ENCODE assay signal across 7 mouse cellular contexts in the genomic region with DNA sequence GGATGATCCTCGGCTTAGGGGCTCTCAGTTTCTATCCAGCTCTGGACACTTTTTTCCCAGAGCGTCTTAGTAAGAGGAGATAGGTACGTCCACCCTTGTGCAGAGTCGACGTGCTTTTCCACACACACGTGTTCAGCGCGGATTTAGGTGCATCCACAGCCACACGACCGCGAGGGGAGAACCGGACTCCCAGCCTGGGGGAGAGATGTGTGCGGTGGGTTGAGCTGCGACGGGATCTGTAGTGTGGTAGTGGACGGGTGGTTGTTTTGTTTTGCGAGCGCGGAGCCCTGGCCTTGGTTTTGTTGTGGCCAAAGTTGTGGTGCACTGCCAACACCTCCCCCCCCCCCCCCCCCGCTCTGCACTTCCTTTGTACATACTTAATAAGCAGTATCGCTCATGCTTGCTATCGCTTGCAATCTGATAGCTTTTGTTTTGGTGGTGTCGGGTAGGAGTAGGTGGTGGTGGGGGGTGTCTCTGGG. TPM values are rescaled to one million over a fixed set of nuclear protein-coding genes. Genes with fewer than 3 reads are reported as not detected.
DNase-seq lines count a peak whose midpoint lies in the region; ATAC-seq and TF ChIP-seq lines count a peak whose summit lies in the region.

No protein-coding gene starts in this region.

- H3K4me1 ChIP-seq in embryonic fibroblast, embryonic 13.5 days (ENCODE audit: control insufficient read depth, insufficient read depth, low read length), result peaks cover 13% of the 10 kb centered on the region; the same call in 1 of the 2 replicates
- no peaks in the 10 kb centered on the region; the same call in 1 of the 2 replicates for H3K4me1 ChIP-seq in intestine, postnatal 0 days (replicated peaks; ENCODE audit: control insufficient read depth, insufficient read depth, low read length)
- H3K4me1 ChIP-seq in lung, postnatal 0 days (ENCODE audit: insufficient read depth, low read depth, low read length), result peaks cover 14% of the 10 kb centered on the region
- H3K4me1 ChIP-seq in stomach, postnatal 0 days (replicated peaks; ENCODE audit: control insufficient read depth, insufficient read depth), result peaks cover 6% of the 10 kb centered on the region

- TF ChIP-seq EP300 in lung, postnatal 0 days (IDR thresholded peaks at IDR 0.05), result no peak
- TF ChIP-seq EP300 in stomach, postnatal 0 days (optimal IDR thresholded peaks at IDR 0.05), result no peak

- H3K9ac ChIP-seq in intestine, postnatal 0 days (ENCODE audit: low read depth, low read length), result peak overlapping the region; percentile 93
- peak overlapping the region; percentile 93 for H3K9ac ChIP-seq in lung, postnatal 0 days (replicated peaks; ENCODE audit: low read depth)
- H3K9ac ChIP-seq in stomach, postnatal 0 days (ENCODE audit: low read length), result peak overlapping the region; percentile 95

- H3K27ac ChIP-seq in embryonic fibroblast, embryonic 13.5 days (ENCODE audit: insufficient read depth, low read length), result peak overlapping the region; percentile 98
- no peak overlapping the region; the same call in 1 of the 2 replicates for H3K27ac ChIP-seq in intestine, postnatal 0 days (ENCODE audit: low read depth, low read length)
- peak overlapping the region; percentile 98; the same call in 1 of the 2 replicates for H3K27ac ChIP-seq in lung, postnatal 0 days (ENCODE audit: low read length)
- H3K27ac ChIP-seq in stomach, postnatal 0 days (replicated peaks), result peak overlapping the region; percentile 100; the same call in 1 of the 2 replicates

- peak; percentile 43; the same call in 1 of the 2 replicates for TF ChIP-seq POLR2A in embryonic fibroblast, embryonic 13.5 days (IDR thresholded peaks at IDR 0.05; ENCODE audit: low read depth, low read length)

- peak overlapping the region; percentile 98 for H3K4me2 ChIP-seq in intestine, postnatal 0 days (replicated peaks; ENCODE audit: low read depth)
- H3K4me2 ChIP-seq in lung, postnatal 0 days (replicated peaks; ENCODE audit: low read depth, low read length), result peak overlapping the region; percentile 96
- peak overlapping the region; percentile 93 for H3K4me2 ChIP-seq in stomach, postnatal 0 days (replicated peaks; ENCODE audit: low read depth)

- DNase-seq in 416B (ENCODE audit: low read depth), result peak; percentile 70
- DNase-seq in CD4-positive helper T cell, adult 2 months (ENCODE audit: low read depth, low spot score), result peak; percentile 33
- DNase-seq in lung, postnatal 0 days (ENCODE audit: low spot score), result no peak
- DNase-seq in stomach, postnatal 0 days (ENCODE audit: low spot score), result peak; percentile 40
- no peak for DNase-seq in urinary bladder, postnatal 36 days (ENCODE audit: low spot score in 2 of 2)

- H3K27me3 ChIP-seq in intestine, postnatal 0 days (replicated peaks; ENCODE audit: control insufficient read depth, insufficient read depth, low read length), result no peaks in the 10 kb centered on the region
- no peaks in the 10 kb centered on the region for H3K27me3 ChIP-seq in lung, postnatal 0 days (replicated peaks; ENCODE audit: insufficient read depth, low read length)
- H3K27me3 ChIP-seq in stomach, postnatal 0 days (ENCODE audit: control insufficient read depth, insufficient read depth, low read length), result no peaks in the 10 kb centered on the region

- H3K4me3 ChIP-seq in embryonic fibroblast, embryonic 13.5 days (ENCODE audit: insufficient read depth, low read length), result peak overlapping the region; percentile 77
- peak overlapping the region; percentile 92 for H3K4me3 ChIP-seq in intestine, postnatal 0 days (ENCODE audit: low read depth, low read length)
- H3K4me3 ChIP-seq in lung, postnatal 0 days (ENCODE audit: low read depth, low read length), result peak overlapping the region; percentile 89
- H3K4me3 ChIP-seq in stomach, postnatal 0 days (ENCODE audit: low read depth, low read length), result peak overlapping the region; percentile 88

- no peak for ATAC-seq in intestine, postnatal 0 days
- no peak for ATAC-seq in lung, postnatal 0 days
- no peak for ATAC-seq in stomach, postnatal 0 days (ENCODE audit: low FRiP score, low TSS enrichment)

- H3K36me3 ChIP-seq in intestine, postnatal 0 days (ENCODE audit: control insufficient read depth, insufficient read depth), result no peaks in the 10 kb centered on the region
- H3K36me3 ChIP-seq in lung, postnatal 0 days (ENCODE audit: insufficient read depth, low read length), result no peaks in the 10 kb centered on the region
- no peaks in the 10 kb centered on the region for H3K36me3 ChIP-seq in stomach, postnatal 0 days (ENCODE audit: control insufficient read depth, insufficient read depth, low read length)

- no peak for TF ChIP-seq CTCF in embryonic fibroblast, embryonic 13.5 days (IDR thresholded peaks at IDR 0.05; ENCODE audit: borderline replicate concordance, insufficient read depth, low read length)
- no peak for TF ChIP-seq CTCF in intestine, postnatal 0 days (IDR thresholded peaks at IDR 0.05; ENCODE audit: low read depth)
- TF ChIP-seq CTCF in lung, postnatal 0 days (IDR thresholded peaks at IDR 0.05), result no peak
- TF ChIP-seq CTCF in stomach, postnatal 0 days (IDR thresholded peaks at IDR 0.05; ENCODE audit: low read depth), result no peak

- 8% methylated on average over 23 of the region's 23 CpGs for WGBS in intestine, postnatal 0 days
- under 1% methylated on average over 22 of the region's 23 CpGs for WGBS in lung, postnatal 0 days
- WGBS in stomach, postnatal 0 days, result 1% methylated on average over 23 of the region's 23 CpGs

- H3K9me3 ChIP-seq in intestine, postnatal 0 days (ENCODE audit: control insufficient read depth), result no peaks in the 10 kb centered on the region
- no peaks in the 10 kb centered on the region for H3K9me3 ChIP-seq in lung, postnatal 0 days (ENCODE audit: low read length)
- H3K9me3 ChIP-seq in stomach, postnatal 0 days (ENCODE audit: control insufficient read depth, low read length), result no peaks in the 10 kb centered on the region

RNA-seq across cellular contexts. Expression of gene Igf1r, which starts 1.2 kb away (rescaled TPM):
- polyA plus RNA-seq in embryonic fibroblast, embryonic 13.5 days (2011; ENCODE audit: insufficient read length, low read depth, missing spikeins), result 65.4 and 81.6 TPM in 2 replicates
- 5.3 and 6.4 TPM in 2 replicates for polyA plus RNA-seq in intestine, postnatal 0 days (2015; fragmentation: Nextera tagmentation; extraction: Ambion mirVana)
- 15.9 and 18.8 TPM in 2 replicates for polyA plus RNA-seq in lung, postnatal 0 days (2015; fragmentation: Nextera tagmentation; extraction: Ambion mirVana)
- 6.5 and 6.8 TPM in 2 replicates for polyA plus RNA-seq in stomach, postnatal 0 days (2015; fragmentation: Nextera tagmentation; extraction: Ambion mirVana)

Comparison
In these comparisons a context has a peak if more than half of its experiments do, and no peak if none do; other contexts are left out.
1. DNase-seq: peak in 416B (single experiment), CD4-positive helper T cell, adult 2 months (single experiment) and stomach, postnatal 0 days (single experiment); none in lung, postnatal 0 days (single experiment) and urinary bladder, postnatal 36 days (0 of 2).
2. Peak in every context shown above with its lines, with median percentiles within 50 percentile points of each other: H3K4me3 ChIP-seq, H3K4me2 ChIP-seq and H3K9ac ChIP-seq.